Mouse (Mus musculus) embryonic facial prominence, embryonic 11.5 days (tissue): ENCODE measurements around the gene D2hgdh. TPM values are rescaled to one million over a fixed set of nuclear protein-coding genes. Genes with fewer than 3 reads are reported as not detected.
A peak's percentile ranks its signal among the peaks of the same experiment; 100 is the strongest.
"Not testable (repeated sequence)": the region's sequence is repeated elsewhere in the genome, so short reads cannot be mapped to it uniquely, and the experiment has no call there.

Source experiments
- ATAC-seq: fragments of 200-750 bp; cut with Nextera tagmentation; replicated peaks from 2 replicates; pipeline ENCODE4 v1.8.0; 2017; ENCODE audit warnings: low read depth; ENCODE audit not compliant: insufficient number of reproducible peaks, low FRiP score, low TSS enrichment
- DNase-seq: peaks from one replicate; pipeline ENCODE4 v3.0.0-alpha.2; 2015; ENCODE audit warnings: low spot score
- H3K27ac ChIP-seq: fragments of 300-500 bp; sonication (generic); replicated peaks from 2 replicates; pipeline ENCODE4 v1.5.1; 2014; ENCODE audit warnings: mild to moderate bottlenecking, low read depth, low read length, control low read depth
- H3K27me3 ChIP-seq: fragments of 300-500 bp; sonication (generic); 2 replicates; pipeline ENCODE4 v1.6.1; 2014; ENCODE audit warnings: mild to moderate bottlenecking, low read length, moderate library complexity, mixed read lengths; ENCODE audit not compliant: control insufficient read depth, insufficient read depth
- H3K36me3 ChIP-seq: fragments of 300-500 bp; sonication (generic); replicated peaks from 2 replicates; pipeline ENCODE4 v1.6.1; 2014; ENCODE audit warnings: low read depth, mild to moderate bottlenecking, low read length, moderate library complexity, mixed read lengths; ENCODE audit not compliant: control insufficient read depth, insufficient read depth
- H3K4me1 ChIP-seq: fragments of 300-500 bp; sonication (generic); 2 replicates; pipeline ENCODE4 v1.6.1; 2014; ENCODE audit warnings: low read length, mixed read lengths; ENCODE audit not compliant: control insufficient read depth, insufficient read depth
- H3K4me2 ChIP-seq: fragments of 300-500 bp; sonication (generic); 2 replicates; pipeline ENCODE4 v1.6.1; 2014; ENCODE audit warnings: low read depth, mild to moderate bottlenecking, control low read depth, low read length, moderate library complexity
- H3K4me3 ChIP-seq: fragments of 300-500 bp; sonication (generic); 2 replicates; pipeline ENCODE4 v1.5.1; 2014; ENCODE audit warnings: low read depth, low read length, control low read depth
- H3K9ac ChIP-seq: fragments of 300-500 bp; sonication (generic); replicated peaks from 2 replicates; pipeline ENCODE4 v1.6.1; 2014; ENCODE audit warnings: mild to moderate bottlenecking, control low read depth, low read length
- H3K9me3 ChIP-seq: fragments of 300-500 bp; sonication (generic); replicated peaks from 2 replicates; pipeline ENCODE4 v1.6.1; 2016; ENCODE audit warnings: mild to moderate bottlenecking, low read length, inconsistent platforms, mixed read lengths; ENCODE audit not compliant: control insufficient read depth
- WGBS: fragments of 180-500 bp; shearing (Covaris S2); extraction: QIAGEN DNeasy Blood & Tissue Kit; methylation state at CpG from one replicate; pipeline ENCODE4 v1.1.7; 2014; 5-methylcytosine and 5-hydroxymethylcytosine counted together
- polyA plus RNA-seq: library from polyadenylated mRNA; unstranded; fragments of >200 nt; fragmentation: Nextera tagmentation; extraction: Ambion mirVana; gene quantifications from 2 replicates; pipeline ENCODE4 v1.2.1, GENCODE M21; 2014

The D2hgdh gene
- polyA plus RNA-seq, 1 experiment from 2014 or later, result 8.4 TPM

- no peak overlapping the region for H3K4me2 ChIP-seq
- H3K9me3 ChIP-seq, result no peaks in the 10 kb centered on the region
- DNase-seq (no peak), ATAC-seq (no peak)
- H3K36me3 ChIP-seq, result no peaks in the 10 kb centered on the region
- H3K9ac ChIP-seq, result no peak overlapping the region
- WGBS, result 88% methylated on average over 3 of the region's 3 CpGs
- H3K27me3 ChIP-seq, result no peaks in the 10 kb centered on the region
- H3K27ac ChIP-seq, result no peak overlapping the region
- H3K4me1 ChIP-seq, result no peaks in the 10 kb centered on the region
- no peak overlapping the region for H3K4me3 ChIP-seq
Observed at GRCm38 (mm10) chr1:93857991-93858390, 33.3 kb downstream of the D2hgdh start.

- DNase-seq (no peak), ATAC-seq (no peak)
- H3K27me3 ChIP-seq, result no peaks in the 10 kb centered on the region
- H3K4me3 ChIP-seq, result no peak overlapping the region
- no peak overlapping the region for H3K27ac ChIP-seq
- no peaks in the 10 kb centered on the region for H3K36me3 ChIP-seq
- H3K4me1 ChIP-seq, result no peaks in the 10 kb centered on the region
- H3K9ac ChIP-seq, result no peak overlapping the region
- no peak overlapping the region for H3K4me2 ChIP-seq
- H3K9me3 ChIP-seq, result no peaks in the 10 kb centered on the region
Observed at GRCm38 (mm10) chr1:93859619-93860018, 34.9 kb downstream of the D2hgdh start.

GRCm38 (mm10) chr1:93861048-93861447, 36.3 kb downstream of the D2hgdh start, which contains the start of gene Gal3st2:
Gene Gal3st2 (plus strand): TSS chr1:93861306.
- ATAC-seq, H3K9me3 ChIP-seq: not testable (repeated sequence)
- WGBS, result 71% methylated on average over 2 of the region's 2 CpGs

GRCm38 (mm10) chr1:93871594-93872105, 46.9 kb downstream of the D2hgdh start:
- H3K9ac ChIP-seq, H3K27ac ChIP-seq, H3K4me1 ChIP-seq, H3K27me3 ChIP-seq, H3K4me2 ChIP-seq, ATAC-seq, H3K9me3 ChIP-seq, DNase-seq, H3K4me3 ChIP-seq, H3K36me3 ChIP-seq: not testable (repeated sequence)
- WGBS, result 60% methylated on average over 1 of the region's 1 CpGs

More at GRCm38 (mm10) chr1:93861048-93861447, 36.3 kb downstream of the D2hgdh start, which contains the start of gene Gal3st2:
- not testable (repeated sequence) for DNase-seq, H3K27ac ChIP-seq, H3K4me3 ChIP-seq, H3K4me2 ChIP-seq, H3K36me3 ChIP-seq, H3K9ac ChIP-seq, H3K27me3 ChIP-seq, H3K4me1 ChIP-seq

- DNase-seq, result not testable (repeated sequence)
- WGBS, result 95% methylated on average over 10 of the region's 22 CpGs
Observed at GRCm38 (mm10) chr1:93874405-93874804, 49.7 kb downstream of the D2hgdh start.

GRCm38 (mm10) chr1:93881778-93882177, 57.1 kb downstream of the D2hgdh start:
- H3K27me3 ChIP-seq, H3K9me3 ChIP-seq, H3K4me3 ChIP-seq, DNase-seq, H3K4me2 ChIP-seq, H3K4me1 ChIP-seq, H3K36me3 ChIP-seq, ATAC-seq, H3K9ac ChIP-seq, H3K27ac ChIP-seq: not testable (repeated sequence)
- no CpG with 5 or more reads among the region's 11 CpGs for WGBS

More at GRCm38 (mm10) chr1:93874405-93874804, 49.7 kb downstream of the D2hgdh start:
- 0 out of 2 replicates have a peak, but pooled peaks have one; percentile 54 for ATAC-seq
- not testable (repeated sequence) for H3K4me3 ChIP-seq, H3K4me1 ChIP-seq, H3K4me2 ChIP-seq, H3K27me3 ChIP-seq, H3K36me3 ChIP-seq, H3K9me3 ChIP-seq, H3K27ac ChIP-seq, H3K9ac ChIP-seq

- not testable (repeated sequence) for H3K36me3 ChIP-seq, H3K9me3 ChIP-seq, DNase-seq, H3K9ac ChIP-seq, ATAC-seq, H3K27ac ChIP-seq, H3K27me3 ChIP-seq, H3K4me1 ChIP-seq, H3K4me2 ChIP-seq, H3K4me3 ChIP-seq
- WGBS, result 50% methylated on average over 1 of the region's 1 CpGs
Observed at GRCm38 (mm10) chr1:93890936-93891335, 66.2 kb downstream of the D2hgdh start.

- not testable (repeated sequence) for ATAC-seq, H3K27ac ChIP-seq, H3K9me3 ChIP-seq, H3K27me3 ChIP-seq, H3K4me3 ChIP-seq, H3K9ac ChIP-seq, H3K4me1 ChIP-seq, H3K4me2 ChIP-seq, DNase-seq, H3K36me3 ChIP-seq
- WGBS, result no CpG with 5 or more reads among the region's 1 CpGs
Observed at GRCm38 (mm10) chr1:93897395-93897794, 72.7 kb downstream of the D2hgdh start.
